Mouse (Mus musculus) left cerebral cortex, adult 11 months (tissue): ENCODE results near the gene Sez6l2.

Experiments used
- DNase-seq: peaks from one replicate; pipeline ENCODE4 v3.0.0; 2022; ENCODE audit warnings: low spot score

Sez6l2 gene

DNA sequence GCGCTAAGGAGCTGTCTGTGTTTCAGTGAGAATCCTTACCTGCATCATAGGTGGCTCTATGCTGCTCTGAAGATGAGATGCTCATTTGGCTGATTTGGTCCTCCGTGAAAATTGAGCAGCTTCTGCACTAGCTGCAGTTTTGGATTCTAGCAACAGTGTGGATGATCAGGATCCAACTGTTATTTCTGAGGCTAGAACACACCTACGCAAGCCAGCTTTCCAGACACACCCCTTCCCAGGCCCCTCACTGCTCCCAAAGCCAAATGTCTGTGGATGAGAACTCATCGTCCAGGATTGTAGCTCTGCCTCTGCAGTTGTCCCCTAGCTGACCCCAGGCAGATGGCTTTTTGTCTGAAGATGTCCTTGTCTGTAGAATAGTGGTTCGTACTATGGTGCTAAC lies 10.7 kb downstream of the Sez6l2 start:
- DNase-seq: no peak

DNA sequence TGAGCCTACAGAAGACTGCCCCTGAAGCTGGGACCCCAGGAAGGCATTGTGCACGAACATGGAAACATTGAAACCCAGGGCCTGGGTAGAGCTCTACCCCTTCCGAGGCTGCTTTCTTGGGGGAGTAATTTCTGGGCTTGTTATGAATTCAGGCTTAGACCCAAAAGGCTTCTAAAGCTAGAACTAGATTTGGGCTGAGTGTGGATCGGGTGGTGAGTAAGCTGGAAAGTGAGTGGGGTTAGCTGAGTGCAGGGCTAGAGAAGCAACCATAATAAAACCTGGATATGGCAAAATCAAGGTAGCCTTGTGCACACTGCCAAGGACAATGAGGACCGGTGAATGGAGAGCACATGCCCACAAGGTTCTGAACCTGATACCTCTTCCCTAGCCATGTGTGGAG lies 11.6 kb downstream of the Sez6l2 start:
- no peak for DNase-seq

DNA sequence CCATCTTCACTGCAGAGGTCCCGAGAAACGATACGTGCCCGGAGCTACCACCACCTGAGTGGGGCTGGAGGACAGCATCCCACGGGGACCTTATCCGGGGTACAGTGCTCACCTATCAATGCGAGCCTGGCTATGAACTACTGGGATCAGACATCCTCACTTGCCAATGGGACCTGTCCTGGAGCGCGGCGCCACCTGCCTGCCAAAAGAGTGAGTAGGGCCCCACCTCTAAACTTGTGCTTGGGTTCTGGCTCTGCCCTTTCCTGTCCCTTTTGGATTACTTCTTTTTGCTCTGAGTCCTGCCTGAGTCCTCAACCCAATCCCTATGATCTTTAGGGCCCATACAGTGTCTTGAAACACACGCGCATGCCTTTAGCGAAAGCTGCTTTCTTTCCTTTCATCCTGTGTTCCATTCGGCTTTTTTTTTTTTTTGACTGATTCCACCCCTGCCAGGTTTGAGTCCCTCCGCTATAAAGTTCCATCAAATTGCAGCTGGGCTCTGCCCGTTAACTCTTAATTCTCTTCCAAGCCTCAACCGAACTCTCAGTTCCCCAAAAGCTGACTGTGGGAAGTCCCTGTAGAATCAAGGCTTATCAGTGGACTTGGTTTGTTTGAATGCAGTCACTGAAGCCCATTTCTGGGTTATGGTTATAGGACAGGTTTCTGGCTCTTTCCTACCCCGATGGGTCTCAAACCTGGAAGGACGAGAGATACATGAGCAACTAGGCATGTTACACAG lies 13.4 kb downstream of the Sez6l2 start:
- DNase-seq: no peak

DNA sequence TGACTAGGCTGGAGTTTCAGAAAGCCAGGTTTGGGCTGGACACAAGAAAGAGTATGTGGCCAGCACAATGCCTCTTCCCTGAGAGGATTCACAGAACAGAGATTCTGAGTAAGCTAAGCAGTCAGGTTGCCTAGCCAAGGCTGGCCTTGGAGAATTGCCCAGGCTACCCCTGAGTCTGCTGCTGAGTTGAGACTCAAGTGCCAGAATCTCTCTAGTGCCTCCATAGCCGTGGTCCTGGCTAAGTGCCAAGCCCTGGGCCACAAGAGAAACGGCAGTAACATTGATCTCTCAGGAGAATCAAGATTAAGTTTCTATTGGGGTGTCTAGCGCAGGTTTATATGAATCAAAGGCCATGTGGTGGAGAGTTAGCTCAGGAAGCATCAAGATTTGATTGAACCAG lies 15.2 kb downstream of the Sez6l2 start:
- DNase-seq: no peak

- no peak for DNase-seq
Observed at GRCm38 (mm10) chr7:126967361-126967760, 17.0 kb downstream of the Sez6l2 start.

DNA sequence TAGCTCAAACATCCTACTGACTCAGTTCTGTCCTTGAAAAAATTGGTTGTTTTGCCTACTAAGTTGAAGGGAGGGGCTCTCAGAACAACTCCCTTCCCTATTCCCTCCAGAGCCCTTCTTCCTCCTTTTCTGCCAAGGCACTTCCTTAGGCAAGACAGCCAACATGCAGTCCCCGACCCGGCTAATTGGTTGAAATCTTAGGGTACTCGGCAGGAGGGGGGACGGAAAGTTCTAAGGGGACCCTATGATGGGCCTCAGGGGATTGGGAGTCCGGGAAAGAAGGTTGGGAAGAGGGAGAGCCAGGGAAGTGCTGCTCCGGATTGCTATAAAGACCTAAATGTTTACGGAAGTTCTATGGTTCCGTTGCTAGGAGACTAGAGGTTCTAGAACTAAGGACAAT lies 25.1 kb downstream of the Sez6l2 start:
- no peak for DNase-seq

DNA sequence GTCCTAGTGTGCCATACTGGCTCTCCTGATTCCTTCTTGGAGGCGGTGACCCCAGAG lies 25.4 kb downstream of the Sez6l2 start, which contains the start of gene Cdipt:
Cdipt (plus strand) TSS at position 22 of the 57 bp plus-strand sequence.
- DNase-seq: no peak

GRCm38 (mm10) chr7:126975950-126976866 lies 25.8 kb downstream of the Sez6l2 start, which contains the start of gene Cdiptos:
Gene Cdiptos, minus strand, starts transcription at chr7:126976098.
- DNase-seq: peak; percentile 93

- no peak for DNase-seq
Observed at GRCm38 (mm10) chr7:126976878-126977459, 26.6 kb downstream of the Sez6l2 start.

DNA sequence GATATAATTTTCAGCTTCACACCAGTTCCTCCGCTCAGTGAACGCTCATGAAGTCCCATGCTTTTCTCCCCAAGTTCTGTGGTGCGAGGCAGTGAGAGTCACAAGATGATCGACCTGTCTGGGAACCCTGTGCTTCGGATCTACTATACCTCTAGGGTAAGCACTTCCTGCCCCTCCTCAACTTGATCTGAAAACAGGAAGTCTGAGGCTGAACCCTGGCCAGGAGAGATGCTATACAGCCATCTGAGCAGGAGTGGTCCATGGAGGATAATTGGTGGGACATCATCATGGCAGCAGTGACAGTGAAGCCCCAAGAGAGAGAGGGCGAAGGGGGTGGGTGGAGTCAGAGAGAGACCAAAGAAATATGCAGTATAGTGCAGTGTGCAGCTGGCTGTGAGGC lies 28.5 kb downstream of the Sez6l2 start:
- DNase-seq: no peak

DNA sequence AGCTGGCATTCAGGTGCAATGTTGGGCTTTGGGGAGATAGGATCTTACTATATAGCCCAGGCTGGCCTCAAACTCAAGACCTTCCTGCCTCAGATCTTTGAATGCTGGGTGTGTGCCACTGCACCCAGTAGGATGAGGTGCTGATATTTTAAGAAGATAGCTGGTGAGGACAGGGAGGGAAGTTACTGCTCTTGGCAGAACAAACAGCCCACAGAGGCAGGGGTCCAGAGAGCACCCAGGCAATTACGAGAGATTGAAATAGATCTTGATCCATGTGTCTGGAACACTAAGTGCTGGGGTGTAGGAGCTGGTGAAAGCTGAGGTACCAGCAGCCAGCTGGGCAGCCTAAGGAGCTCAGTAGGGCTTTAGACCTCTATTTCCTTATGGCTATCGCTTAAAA lies 31.2 kb downstream of the Sez6l2 start:
- no peak for DNase-seq

GRCm38 (mm10) chr7:126982054-126982453 lies 31.7 kb downstream of the Sez6l2 start:
- DNase-seq: no peak

- DNase-seq: no peak
Observed at GRCm38 (mm10) chr7:126983113-126983512, 32.8 kb downstream of the Sez6l2 start.

- DNase-seq: no peak
Observed at GRCm38 (mm10) chr7:126984667-126985444, 34.5 kb downstream of the Sez6l2 start.

- no peak for DNase-seq
Observed at GRCm38 (mm10) chr7:126986319-126986718, 36.0 kb downstream of the Sez6l2 start.

- no peak for DNase-seq
Observed at GRCm38 (mm10) chr7:126988816-126989215, 38.5 kb downstream of the Sez6l2 start.

DNA sequence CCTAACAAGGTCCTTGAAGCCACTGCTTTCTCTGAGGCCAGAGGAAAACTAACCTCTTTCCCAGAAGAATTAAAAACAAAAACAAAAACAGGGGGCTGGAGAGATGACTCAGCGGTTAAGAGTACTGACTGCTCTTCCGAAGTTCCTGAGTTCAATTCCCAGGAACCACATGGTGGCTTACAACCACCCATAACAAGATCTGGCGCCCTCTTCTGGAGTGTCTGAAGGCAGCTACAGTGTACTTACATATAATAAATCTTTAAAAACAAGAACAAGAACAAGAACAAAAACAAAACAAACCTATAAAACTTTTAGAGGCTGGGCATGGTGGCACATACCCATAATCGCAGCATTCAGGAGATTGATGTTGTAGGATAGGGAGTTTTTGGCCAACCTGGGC lies 46.1 kb downstream of the Sez6l2 start:
- no peak for DNase-seq

GRCm38 (mm10) chr7:126999568-126999967 lies 49.2 kb downstream of the Sez6l2 start:
- DNase-seq: no peak

GRCm38 (mm10) chr7:127003620-127004019 lies 53.3 kb downstream of the Sez6l2 start:
- DNase-seq: no peak

DNA sequence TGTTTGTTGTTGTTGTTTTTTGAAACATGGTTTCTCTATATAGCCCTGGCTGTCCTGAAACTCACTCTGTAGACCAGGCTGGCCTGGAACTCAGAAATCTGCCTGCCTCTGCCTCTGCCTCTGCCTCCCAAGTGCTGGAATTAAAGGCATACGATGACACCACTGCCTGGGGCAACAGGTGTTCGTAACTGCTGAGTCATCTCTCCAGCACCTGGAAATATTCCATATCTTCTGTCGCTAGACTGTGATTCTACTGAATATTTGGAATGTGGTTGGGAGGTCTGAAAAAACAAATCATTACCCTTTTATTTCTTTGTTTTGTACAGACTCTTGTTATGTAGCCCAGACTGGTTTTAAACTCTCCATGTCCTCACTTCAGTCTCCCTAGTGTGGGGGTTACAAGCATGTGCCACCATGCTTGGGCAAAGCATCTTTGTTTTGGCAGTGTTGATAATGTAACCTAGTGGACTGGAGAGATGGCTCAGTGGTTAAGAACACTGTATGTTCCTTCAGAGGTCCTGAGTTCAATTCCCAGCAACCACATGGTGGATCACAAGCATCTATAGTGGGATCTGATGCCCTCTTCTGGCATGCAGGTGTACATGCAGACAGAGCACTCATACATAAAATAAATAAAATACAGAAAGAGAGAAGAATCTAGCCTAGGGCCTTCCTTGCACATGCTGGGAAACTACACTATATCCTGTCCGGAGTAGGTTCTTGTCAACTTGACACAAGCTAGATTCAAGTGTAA lies 53.9 kb downstream of the Sez6l2 start:
- DNase-seq: no peak

- no peak for DNase-seq
Observed at GRCm38 (mm10) chr7:127007313-127008024, 57.1 kb downstream of the Sez6l2 start.
